Mouse (Mus musculus) hindbrain, embryonic 16.5 days (tissue): ENCODE results near the gene Adamts2. TPM values are rescaled to one million over a fixed set of nuclear protein-coding genes. Genes with fewer than 3 reads are reported as not detected.

ENCODE experiments used
- ATAC-seq: fragments of 200-750 bp; cut with Nextera tagmentation; 2 replicates; pipeline ENCODE4 v1.8.0; 2017; ENCODE audit warnings: moderate TSS enrichment, moderate library complexity
- H3K27ac ChIP-seq: fragments of 300-500 bp; sonication (generic); 2 replicates; pipeline ENCODE4 v1.5.1; 2014; ENCODE audit warnings: low read depth, mild to moderate bottlenecking, control low read depth, low read length, moderate library complexity
- H3K27me3 ChIP-seq: fragments of 300-500 bp; sonication (generic); replicated peaks from 2 replicates; pipeline ENCODE4 v1.6.1; 2014; ENCODE audit warnings: low read length; ENCODE audit not compliant: control insufficient read depth, insufficient read depth
- H3K36me3 ChIP-seq: fragments of 300-500 bp; sonication (generic); 2 replicates; pipeline ENCODE4 v1.6.1; 2014; ENCODE audit warnings: mild to moderate bottlenecking, low read length, moderate library complexity, mixed read lengths; ENCODE audit not compliant: control insufficient read depth, insufficient read depth
- H3K4me1 ChIP-seq: fragments of 300-500 bp; sonication (generic); 2 replicates; pipeline ENCODE4 v1.6.1; 2014; ENCODE audit warnings: low read depth, low read length; ENCODE audit not compliant: control insufficient read depth, insufficient read depth
- H3K4me2 ChIP-seq: fragments of 300-500 bp; sonication (generic); 2 replicates; pipeline ENCODE4 v1.6.1; 2014; ENCODE audit warnings: mild to moderate bottlenecking, low read length, control low read depth, moderate library complexity
- H3K4me3 ChIP-seq: fragments of 300-500 bp; sonication (generic); 2 replicates; pipeline ENCODE4 v1.5.1; 2014; ENCODE audit warnings: mild to moderate bottlenecking, low read length, control low read depth, moderate library complexity
- H3K9ac ChIP-seq: fragments of 300-500 bp; sonication (generic); 2 replicates; pipeline ENCODE4 v1.6.1; 2014; ENCODE audit warnings: low read depth, mild to moderate bottlenecking, control low read depth, low read length, moderate library complexity
- H3K9me3 ChIP-seq: fragments of 300-500 bp; sonication (generic); 2 replicates; pipeline ENCODE4 v1.6.1; 2014; ENCODE audit warnings: mild to moderate bottlenecking, low read length, moderate library complexity; ENCODE audit not compliant: control insufficient read depth
- WGBS: fragments of 180-500 bp; shearing (Covaris S2); extraction: QIAGEN DNeasy Blood & Tissue Kit; methylation state at CpG from one replicate; pipeline ENCODE4 v1.1.7; 2014; 5-methylcytosine and 5-hydroxymethylcytosine counted together
- polyA plus RNA-seq: library from polyadenylated mRNA; unstranded; fragments of >200 nt; fragmentation: Nextera tagmentation; extraction: Ambion mirVana; gene quantifications from 2 replicates; pipeline ENCODE4 v1.2.1, GENCODE M21; 2015

Adamts2 gene
- polyA plus RNA-seq, 1 experiment from 2014 or later: 4.7 TPM

DNA sequence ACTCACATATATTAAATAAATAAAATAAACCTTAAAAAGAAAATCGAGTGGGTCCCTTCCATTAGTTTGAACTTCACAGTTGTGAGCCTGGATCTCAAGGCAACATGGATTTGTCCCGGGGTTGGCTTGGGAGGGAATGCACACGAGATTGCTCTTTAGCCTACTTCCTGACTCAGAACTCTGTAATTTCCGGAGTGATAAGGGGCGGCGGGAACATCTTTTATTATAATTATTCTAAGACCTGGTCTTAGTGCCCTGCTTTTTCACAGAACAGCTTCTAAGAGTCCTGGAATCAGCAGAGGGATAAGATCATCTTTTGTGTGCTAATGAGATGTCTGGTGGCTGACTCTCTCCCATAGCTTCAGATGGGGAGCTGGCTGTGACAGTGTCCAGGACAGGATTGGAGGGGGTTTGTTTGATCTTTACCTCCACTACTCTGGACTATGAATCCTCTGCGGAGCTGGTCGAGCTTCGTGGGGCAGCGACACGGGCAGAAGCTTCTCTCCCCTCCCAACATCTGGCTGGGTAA, 15.2 kb downstream of the Adamts2 start:
- ATAC-seq: no peak
- Histone ChIP-seq H3K9me3 (no peaks in the 10 kb centered on the region; the same call in 1 of the 2 replicates), H3K36me3 (no peaks in the 10 kb centered on the region), H3K4me2 (no peak overlapping the region), H3K27me3 (no peaks in the 10 kb centered on the region), H3K4me3 (no peak overlapping the region), H3K4me1 (no peaks in the 10 kb centered on the region), H3K27ac (no peak overlapping the region), H3K9ac (no peak overlapping the region)
- WGBS: 89% methylated on average over 11 of the region's 11 CpGs

- no peak for ATAC-seq
- Histone ChIP-seq H3K4me1 (peaks cover 7% of the 10 kb centered on the region; the same call in 1 of the 2 replicates), H3K9me3 (no peaks in the 10 kb centered on the region; the same call in 1 of the 2 replicates), H3K27me3 (no peaks in the 10 kb centered on the region; the same call in 1 of the 2 replicates), H3K9ac (no peak overlapping the region), H3K36me3 (no peaks in the 10 kb centered on the region), H3K4me2 (no peak overlapping the region), H3K4me3 (no peak overlapping the region), H3K27ac (no peak overlapping the region)
- 92% methylated on average over 4 of the region's 4 CpGs for WGBS
Measured at GRCm38 (mm10) chr11:50620926-50621325, 19.0 kb downstream of the Adamts2 start.

DNA sequence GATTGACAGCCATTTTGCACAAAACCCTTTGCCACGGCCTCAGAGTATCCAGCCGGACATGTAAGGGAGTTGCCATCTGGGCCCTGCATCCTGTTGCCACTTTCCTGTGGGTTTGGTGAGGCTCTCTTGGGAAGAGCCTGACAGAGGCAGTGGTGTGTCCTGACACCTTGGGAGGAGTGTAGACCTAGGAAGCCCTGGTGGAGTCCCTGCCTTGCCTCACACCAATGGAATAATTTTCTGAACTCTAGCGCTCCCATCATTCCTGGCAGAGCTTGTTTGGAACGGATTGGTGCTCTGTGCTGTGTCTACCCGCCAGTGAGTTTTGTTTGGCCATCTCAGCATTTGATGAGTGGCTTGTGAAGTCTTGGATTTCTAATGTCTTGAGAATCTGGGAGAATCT, 19.5 kb downstream of the Adamts2 start:
- no peak overlapping the region for H3K27ac ChIP-seq
- H3K4me3 ChIP-seq: no peak overlapping the region
- no peak for ATAC-seq
- no peaks in the 10 kb centered on the region; the same call in 1 of the 2 replicates for H3K9me3 ChIP-seq
- H3K4me1 ChIP-seq: peaks cover 7% of the 10 kb centered on the region; the same call in 1 of the 2 replicates
- H3K27me3 ChIP-seq: no peaks in the 10 kb centered on the region; the same call in 1 of the 2 replicates
- no peaks in the 10 kb centered on the region for H3K36me3 ChIP-seq
- H3K4me2 ChIP-seq: no peak overlapping the region
- H3K9ac ChIP-seq: no peak overlapping the region
- 87% methylated on average over 5 of the region's 5 CpGs for WGBS

- no peaks in the 10 kb centered on the region for H3K36me3 ChIP-seq
- no peaks in the 10 kb centered on the region for H3K9me3 ChIP-seq
- H3K4me3 ChIP-seq: no peak overlapping the region
- 43% methylated on average over 15 of the region's 15 CpGs for WGBS
- no peak for ATAC-seq
- peaks cover 7% of the 10 kb centered on the region; the same call in 1 of the 2 replicates for H3K4me1 ChIP-seq
- H3K9ac ChIP-seq: no peak overlapping the region
- no peak overlapping the region for H3K4me2 ChIP-seq
- no peaks in the 10 kb centered on the region; the same call in 1 of the 2 replicates for H3K27me3 ChIP-seq
- no peak overlapping the region for H3K27ac ChIP-seq
Measured at GRCm38 (mm10) chr11:50622238-50622726, 20.4 kb downstream of the Adamts2 start.

DNA sequence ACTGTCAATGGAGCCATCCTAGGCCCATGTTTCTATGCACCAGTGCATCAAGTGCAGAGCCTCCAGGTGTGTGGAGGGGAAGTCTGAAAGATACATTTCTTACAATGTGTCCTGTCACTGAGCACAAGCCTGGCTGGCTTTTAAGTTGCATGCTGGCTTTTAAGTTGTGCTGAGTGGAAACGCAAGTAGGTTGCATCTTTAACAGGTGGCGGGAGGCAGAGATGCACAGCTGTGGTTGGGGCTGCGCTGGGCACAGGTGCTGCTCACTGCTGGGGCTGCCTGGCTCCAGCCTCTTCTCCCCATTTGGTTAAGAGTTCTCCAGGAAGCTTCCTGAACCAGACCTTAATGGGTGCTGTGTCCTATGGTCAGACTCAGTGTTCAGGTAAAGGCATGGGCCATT, 21.9 kb downstream of the Adamts2 start:
- no peak for ATAC-seq
- 88% methylated on average over 3 of the region's 3 CpGs for WGBS

DNA sequence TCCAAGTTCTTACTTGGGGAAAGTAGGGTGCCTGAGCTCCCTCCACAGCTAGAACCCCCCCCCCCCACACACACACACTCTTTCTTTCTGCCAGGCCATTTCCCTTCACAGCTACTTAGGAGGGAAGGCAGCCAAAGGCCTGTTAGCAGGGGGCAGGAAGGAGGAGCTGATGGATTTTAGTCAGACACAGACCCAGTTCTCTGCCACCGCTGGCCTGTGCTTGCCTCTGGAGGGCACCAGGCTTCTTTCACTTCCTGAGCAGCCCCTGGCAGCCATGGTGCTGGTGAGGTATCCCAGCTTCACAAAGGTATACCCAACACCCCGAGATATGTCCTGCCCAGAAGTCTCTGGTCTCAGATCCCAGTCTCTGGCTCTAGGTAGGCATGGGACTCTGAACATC, 22.4 kb downstream of the Adamts2 start:
- H3K4me3 ChIP-seq: no peak overlapping the region
- H3K27me3 ChIP-seq: no peaks in the 10 kb centered on the region; the same call in 1 of the 2 replicates
- WGBS: 40% methylated on average over 2 of the region's 2 CpGs
- H3K9ac ChIP-seq: no peak overlapping the region
- ATAC-seq: peak; percentile 77
- no peaks in the 10 kb centered on the region for H3K9me3 ChIP-seq
- H3K27ac ChIP-seq: 0 out of 2 replicates have a peak overlapping the region, but pooled peaks have one; percentile 16
- H3K36me3 ChIP-seq: no peaks in the 10 kb centered on the region
- peaks cover 7% of the 10 kb centered on the region; the same call in 1 of the 2 replicates for H3K4me1 ChIP-seq
- H3K4me2 ChIP-seq: no peak overlapping the region; the same call in 1 of the 2 replicates

More for the DNA sequence above, 21.9 kb downstream of the Adamts2 start:
- Histone ChIP-seq H3K27ac (no peak overlapping the region), H3K36me3 (no peaks in the 10 kb centered on the region), H3K9me3 (no peaks in the 10 kb centered on the region), H3K9ac (no peak overlapping the region), H3K4me1 (peaks cover 7% of the 10 kb centered on the region; the same call in 1 of the 2 replicates), H3K27me3 (no peaks in the 10 kb centered on the region; the same call in 1 of the 2 replicates), H3K4me2 (no peak overlapping the region), H3K4me3 (no peak overlapping the region)

DNA sequence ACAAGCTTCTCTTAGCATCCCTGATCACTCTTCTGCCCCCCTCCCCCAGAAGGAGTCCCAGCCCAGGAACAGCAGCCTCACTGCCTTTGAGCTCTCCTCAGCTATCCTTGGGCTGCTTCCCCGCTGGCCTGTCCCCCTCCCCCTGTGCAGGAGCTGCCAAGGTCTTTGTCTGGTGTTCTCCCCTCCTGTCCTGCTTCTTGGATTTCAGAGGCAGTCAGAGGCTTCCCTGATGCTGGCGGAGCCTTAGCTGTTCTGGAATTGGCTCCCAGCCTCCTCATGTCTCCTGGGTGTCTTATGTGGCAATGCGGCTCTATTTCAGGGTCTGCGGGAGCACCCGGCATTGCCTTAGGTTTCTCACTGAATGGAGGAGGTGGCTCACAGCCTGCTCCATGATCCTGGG, 22.8 kb downstream of the Adamts2 start:
- peak; percentile 76 for ATAC-seq
- no peak overlapping the region; the same call in 1 of the 2 replicates for H3K4me2 ChIP-seq
- 0 out of 2 replicates have a peak overlapping the region, but pooled peaks have one; percentile 16 for H3K27ac ChIP-seq
- no peak overlapping the region for H3K4me3 ChIP-seq
- 39% methylated on average over 5 of the region's 5 CpGs for WGBS
- no peaks in the 10 kb centered on the region for H3K36me3 ChIP-seq
- H3K9ac ChIP-seq: no peak overlapping the region
- H3K27me3 ChIP-seq: no peaks in the 10 kb centered on the region; the same call in 1 of the 2 replicates
- peaks cover 7% of the 10 kb centered on the region; the same call in 1 of the 2 replicates for H3K4me1 ChIP-seq
- no peaks in the 10 kb centered on the region for H3K9me3 ChIP-seq

GRCm38 (mm10) chr11:50628915-50629314, 27.0 kb downstream of the Adamts2 start:
- Histone ChIP-seq H3K4me2 (no peak overlapping the region), H3K9me3 (no peaks in the 10 kb centered on the region), H3K4me1 (peaks cover 7% of the 10 kb centered on the region; the same call in 1 of the 2 replicates), H3K4me3 (no peak overlapping the region), H3K27ac (peak overlapping the region; percentile 52; the same call in 1 of the 2 replicates), H3K27me3 (no peaks in the 10 kb centered on the region; the same call in 1 of the 2 replicates), H3K36me3 (no peaks in the 10 kb centered on the region), H3K9ac (no peak overlapping the region)
- peak; percentile 46; the same call in 1 of the 2 replicates for ATAC-seq
- 27% methylated on average over 3 of the region's 3 CpGs for WGBS

DNA sequence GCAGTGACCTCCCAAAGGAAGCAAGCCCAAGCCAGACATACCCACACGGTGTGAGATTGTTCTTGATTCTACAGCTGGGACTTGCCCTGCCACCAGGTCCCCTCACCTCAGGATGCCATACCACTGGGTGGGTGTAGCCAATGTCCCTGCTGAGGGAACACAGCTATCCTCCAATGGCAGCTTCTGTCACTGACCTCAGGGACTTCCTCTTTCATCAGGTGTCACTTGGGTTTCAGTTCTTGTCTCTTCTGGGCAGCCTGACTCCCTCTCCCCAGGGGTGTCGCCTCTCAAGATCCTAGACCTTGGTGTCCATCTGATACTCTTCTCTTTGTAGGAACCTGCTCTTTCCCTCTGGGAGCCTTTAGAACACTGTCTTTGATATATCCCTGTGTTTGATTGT, 28.6 kb downstream of the Adamts2 start:
- Histone ChIP-seq H3K4me1 (no peaks in the 10 kb centered on the region; the same call in 1 of the 2 replicates), H3K9ac (no peak overlapping the region), H3K4me3 (no peak overlapping the region), H3K36me3 (no peaks in the 10 kb centered on the region), H3K27ac (no peak overlapping the region), H3K27me3 (no peaks in the 10 kb centered on the region; the same call in 1 of the 2 replicates), H3K4me2 (no peak overlapping the region), H3K9me3 (no peaks in the 10 kb centered on the region)
- WGBS: 87% methylated on average over 2 of the region's 2 CpGs
- no peak for ATAC-seq
